Mouse (Mus musculus): Measurements from ENCODE around the gene Cobl. TPM values are rescaled to one million over a fixed set of nuclear protein-coding genes. Genes with fewer than 3 reads are reported as not detected.
A peak's percentile ranks its signal among the peaks of the same experiment; 100 is the strongest.

Cobl gene
- total RNA-seq (2015) (not detected in 2 replicates), total RNA-seq (2017) (not detected in 2 replicates)

GRCm38 (mm10) chr11:12464181-12465162 lies at the start of gene Cobl:
Cobl (minus strand) TSS chr11:12464960.
- ATAC-seq (replicated peaks; ENCODE audit: poor library complexity): peak; percentile 37

GRCm38 (mm10) chr11:12513796-12514195 lies 49.0 kb upstream of the Cobl start:
- no peak for ATAC-seq (replicated peaks; ENCODE audit: poor library complexity)

GRCm38 (mm10) chr11:12506371-12506890 lies 41.7 kb upstream of the Cobl start:
- ATAC-seq (replicated peaks; ENCODE audit: poor library complexity): no peak

- no peak for ATAC-seq (replicated peaks; ENCODE audit: poor library complexity)
Measured at GRCm38 (mm10) chr11:12503756-12504155, 39.0 kb upstream of the Cobl start.

- ATAC-seq (replicated peaks; ENCODE audit: poor library complexity): no peak
Measured at GRCm38 (mm10) chr11:12501721-12502120, 37.0 kb upstream of the Cobl start.

DNA sequence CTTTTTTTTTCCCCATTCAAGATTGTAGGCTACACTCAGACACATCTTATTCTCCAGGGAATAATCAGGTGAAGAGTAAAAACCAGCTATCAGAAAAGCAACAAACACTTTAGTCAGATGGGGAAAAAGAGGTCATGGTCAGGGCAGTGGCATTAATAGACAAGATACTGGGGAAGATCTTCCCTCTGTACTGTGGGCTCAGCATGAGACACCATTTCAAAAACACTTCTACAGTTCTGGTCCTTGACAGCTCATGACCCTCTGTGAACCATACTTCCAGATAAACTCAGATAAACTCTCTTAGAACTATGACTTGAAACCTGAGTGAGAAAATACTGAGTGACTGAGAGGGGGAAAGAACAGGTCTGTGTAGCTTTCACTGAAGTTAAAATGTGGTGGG lies 29.0 kb upstream of the Cobl start:
- no peak for ATAC-seq (replicated peaks; ENCODE audit: poor library complexity)

DNA sequence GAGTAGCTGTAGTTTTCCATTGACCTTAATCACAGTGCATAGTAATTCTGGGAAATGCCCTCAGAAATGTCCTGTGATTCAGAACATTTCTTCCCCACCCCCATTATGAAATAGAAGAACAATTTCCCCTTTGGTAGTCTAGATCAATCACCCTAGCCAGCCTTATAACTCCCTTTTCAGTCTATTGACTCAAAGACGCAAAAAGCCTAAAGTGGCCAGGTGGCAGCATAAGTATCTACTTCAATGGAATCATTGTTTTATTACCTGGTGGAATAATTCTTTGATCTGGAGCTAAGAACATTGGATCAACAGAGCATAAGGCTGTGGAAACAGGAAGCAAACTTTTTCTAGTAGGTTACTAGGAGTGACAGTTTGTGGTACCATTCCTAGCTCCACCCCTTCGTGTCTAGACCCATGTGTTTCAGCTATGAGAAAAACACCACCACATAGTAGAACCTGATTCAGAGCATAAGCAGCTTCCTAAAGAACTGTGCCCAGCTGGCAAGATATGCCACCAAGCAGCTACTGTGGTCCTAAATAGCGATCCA lies 15.2 kb upstream of the Cobl start:
- ATAC-seq (replicated peaks; ENCODE audit: poor library complexity): no peak

GRCm38 (mm10) chr11:12474299-12474935 lies 9.7 kb upstream of the Cobl start:
- no peak for ATAC-seq (replicated peaks; ENCODE audit: poor library complexity)

DNA sequence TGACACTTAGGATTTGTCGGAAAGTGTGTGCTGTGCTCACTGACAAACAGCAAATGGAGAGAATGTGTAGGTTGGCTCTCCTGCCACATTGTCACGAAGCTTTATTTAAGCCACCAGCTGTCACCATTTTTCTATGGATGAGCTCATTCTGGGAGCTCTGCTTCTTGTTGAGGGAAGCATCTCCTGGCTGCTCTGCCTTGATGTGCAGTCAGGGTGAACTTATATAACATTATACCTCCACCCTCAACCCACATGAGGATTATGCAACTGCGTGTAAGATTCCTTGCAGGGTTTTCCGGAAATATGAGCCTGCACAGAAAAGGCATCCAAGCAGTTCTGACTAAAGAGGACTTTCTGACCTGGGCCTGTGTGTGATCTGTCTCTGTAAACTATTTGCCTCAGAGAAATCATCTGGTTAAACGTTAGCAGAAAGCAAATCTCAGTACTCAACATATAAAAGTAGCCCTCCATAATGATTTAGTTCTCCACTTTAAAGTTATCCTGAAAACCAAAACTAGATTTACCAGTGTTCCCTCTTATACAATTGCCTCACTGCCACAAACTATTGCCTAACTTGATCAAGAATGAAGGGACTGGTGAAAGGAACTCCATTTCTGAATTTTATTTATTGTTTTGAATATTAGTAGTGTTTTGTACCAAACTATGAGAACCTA lies 9.0 kb upstream of the Cobl start:
- no peak for ATAC-seq (replicated peaks; ENCODE audit: poor library complexity)

DNA sequence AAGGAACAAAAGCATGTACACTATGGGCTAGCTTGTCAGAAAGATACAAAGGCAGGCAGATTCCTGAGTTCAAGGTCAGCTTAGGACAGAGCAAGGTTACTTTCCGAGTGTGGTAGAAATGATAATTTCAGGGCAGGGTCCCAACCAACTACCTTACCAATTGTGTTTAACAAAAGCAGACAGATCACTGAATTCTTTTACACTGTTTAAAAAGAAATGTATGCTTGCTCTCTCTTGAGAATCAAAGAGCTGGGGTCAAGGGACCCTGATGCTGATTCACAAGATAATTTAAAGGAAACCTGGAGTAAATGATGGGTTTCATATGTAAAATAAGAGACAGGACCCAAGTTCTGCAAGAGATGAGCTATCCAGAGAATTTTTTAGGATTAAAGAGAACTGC lies 4.9 kb upstream of the Cobl start:
- ATAC-seq (replicated peaks; ENCODE audit: poor library complexity): no peak

- ATAC-seq (replicated peaks; ENCODE audit: poor library complexity): no peak
Measured at GRCm38 (mm10) chr11:12468661-12469060, 3.9 kb upstream of the Cobl start.

GRCm38 (mm10) chr11:12467836-12468235 lies 3.1 kb upstream of the Cobl start:
- ATAC-seq (replicated peaks; ENCODE audit: poor library complexity): no peak

- ATAC-seq (replicated peaks; ENCODE audit: poor library complexity): no peak
Measured at GRCm38 (mm10) chr11:12467217-12467616, 2.5 kb upstream of the Cobl start.

GRCm38 (mm10) chr11:12466606-12467005 lies 1.8 kb upstream of the Cobl start:
- ATAC-seq (replicated peaks; ENCODE audit: poor library complexity): no peak

- no peak for ATAC-seq (replicated peaks; ENCODE audit: poor library complexity)
Measured at GRCm38 (mm10) chr11:12465229-12465628, 469 bp upstream of the Cobl start.

- ATAC-seq (replicated peaks; ENCODE audit: poor library complexity): no peak
Measured at GRCm38 (mm10) chr11:12463615-12464170, 1.1 kb downstream of the Cobl start.

- no peak for ATAC-seq (replicated peaks; ENCODE audit: poor library complexity)
Measured at GRCm38 (mm10) chr11:12459781-12460581, 4.8 kb downstream of the Cobl start.

GRCm38 (mm10) chr11:12458814-12459213 lies 5.9 kb downstream of the Cobl start:
- ATAC-seq (replicated peaks; ENCODE audit: poor library complexity): no peak

GRCm38 (mm10) chr11:12458392-12458791 lies 6.4 kb downstream of the Cobl start:
- ATAC-seq (replicated peaks; ENCODE audit: poor library complexity): no peak

DNA sequence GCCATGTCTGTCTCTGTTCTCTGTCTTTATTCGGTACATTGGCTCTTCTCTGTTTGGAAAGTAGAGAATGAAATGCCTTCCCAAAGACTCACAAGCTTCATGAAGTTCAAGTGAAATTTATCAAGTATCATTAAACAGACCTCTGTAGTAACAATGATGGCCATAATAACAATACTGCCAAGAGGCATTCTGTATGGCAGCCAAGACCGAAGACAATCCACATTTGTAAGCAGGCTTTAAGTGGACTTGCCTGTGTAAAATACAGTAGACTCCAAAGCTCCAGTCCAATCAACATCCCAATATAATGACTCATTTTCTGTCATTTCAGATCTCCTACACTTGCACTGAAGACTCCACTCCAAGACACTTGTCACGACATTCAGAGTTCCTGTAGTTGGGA lies 16.7 kb downstream of the Cobl start:
- ATAC-seq (replicated peaks; ENCODE audit: poor library complexity): no peak

Data from megakaryocyte progenitor cell, adult 5-6 weeks (primary cell).